Mouse (Mus musculus) ES-E14 (cell line): ENCODE results near the gene Fbxo21.

Experiments
- CHD2 ChIP-seq: IDR thresholded peaks from 2 replicates; pipeline ENCODE4 v1.6.1; 2014; ENCODE audit warnings: mild to moderate bottlenecking, low read depth, low read length, inconsistent platforms
- HCFC1 ChIP-seq: IDR thresholded peaks from 2 replicates; pipeline ENCODE4 v1.6.1; 2012; ENCODE audit warnings: low read length, inconsistent platforms, borderline replicate concordance; ENCODE audit not compliant: insufficient read depth
- MAFK ChIP-seq: IDR thresholded peaks from 2 replicates; pipeline ENCODE4 v1.6.1; 2014; ENCODE audit warnings: mild to moderate bottlenecking, low read depth, low read length, inconsistent platforms; ENCODE audit not compliant: insufficient read depth
- ZC3H11A ChIP-seq: IDR thresholded peaks from 2 replicates; pipeline ENCODE4 v1.6.1; 2012; ENCODE audit warnings: low read depth, mild to moderate bottlenecking, inconsistent platforms, low read length, borderline replicate concordance
- ZNF384 ChIP-seq: IDR thresholded peaks from 2 replicates; pipeline ENCODE4 v1.6.1; 2012; ENCODE audit warnings: low read depth, low read length, inconsistent platforms

DNA sequence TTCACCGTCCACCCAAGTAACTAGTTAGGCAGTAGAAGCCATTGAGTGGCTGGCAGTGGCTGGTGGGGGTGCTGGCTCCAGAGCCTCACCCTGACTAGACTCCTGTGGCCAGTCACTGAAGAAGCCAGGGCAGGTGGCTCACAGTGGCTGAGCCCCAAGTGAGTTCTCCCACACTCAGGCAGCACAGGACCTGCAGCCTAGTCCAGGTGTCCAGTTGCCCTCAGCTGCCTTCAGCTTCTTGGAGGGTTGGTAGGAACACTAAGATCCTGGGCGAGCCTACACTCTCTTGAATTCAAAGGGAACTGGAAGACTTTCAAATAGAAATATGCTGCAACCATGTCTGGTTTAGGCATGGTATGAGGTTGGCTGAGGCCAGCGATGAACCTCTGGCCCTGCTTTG, 11.4 kb downstream of the Fbxo21 start:
- TF ChIP-seq MAFK (no peak), ZC3H11A (no peak), HCFC1 (no peak), CHD2 (no peak), ZNF384 (no peak)
